In the genomic region with DNA sequence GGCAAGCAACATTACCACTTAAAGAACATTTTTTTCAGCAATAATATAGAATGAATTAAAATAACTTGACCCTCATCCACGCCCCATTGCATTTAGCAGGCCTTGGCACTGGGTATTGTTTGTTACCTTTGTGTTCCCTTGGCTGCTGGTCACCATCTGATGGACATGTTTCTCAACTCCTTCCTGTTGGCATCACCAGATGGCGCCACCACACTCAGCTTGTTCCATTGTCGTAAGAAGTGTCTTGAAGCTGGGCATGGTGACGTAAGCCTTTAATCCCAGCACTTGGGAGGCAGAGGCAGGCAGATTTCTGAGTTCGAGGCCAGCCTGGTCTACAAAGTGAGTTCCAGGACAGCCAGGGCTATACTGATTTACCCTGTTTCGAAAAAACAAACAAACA, we compare ENCODE assay signal across 8 mouse cellular contexts. TPM values are rescaled to one million over a fixed set of nuclear protein-coding genes. Genes with fewer than 3 reads are reported as not detected.
DNase-seq lines count a peak whose midpoint lies in the region; ATAC-seq lines count a peak whose summit lies in the region.

No protein-coding gene starts in this region.

- DNase-seq in cerebellum, postnatal 10 days: peak; percentile 34
- DNase-seq in cerebellum, postnatal 36 days: no peak
- DNase-seq in lung, adult 18-20 months: peak; percentile 12 to 24
- DNase-seq in lung, postnatal 4 days: no peak
- DNase-seq in embryo, embryonic 10 days (ENCODE audit: low spot score): peak; percentile 35
- peak; percentile 22 for DNase-seq in naive thymus-derived CD4-positive, alpha-beta T cell, adult 2 months (ENCODE audit: low read depth)
- DNase-seq in urinary bladder, postnatal 10 days (ENCODE audit: low spot score): no peak

- ATAC-seq in megakaryocyte-erythroid progenitor cell, adult 5-6 weeks (replicated peaks; ENCODE audit: low FRiP score, low TSS enrichment, poor library complexity, severe bottlenecking): no peak

RNA-seq across cellular contexts. Expression of gene Rdh19, which starts 24.3 kb away (rescaled TPM):
- total RNA-seq in megakaryocyte-erythroid progenitor cell, adult 5-6 weeks (2014; fragmentation: Nextera tagmentation): not detected in 2 replicates
- total RNA-seq in megakaryocyte-erythroid progenitor cell, adult 5-6 weeks (2017): not detected in 2 replicates

RNA-seq across cellular contexts. Expression of gene Rdh16, which starts 24.4 kb away (rescaled TPM):
- total RNA-seq in megakaryocyte-erythroid progenitor cell, adult 5-6 weeks (2014; fragmentation: Nextera tagmentation): not detected in 2 replicates
- total RNA-seq in megakaryocyte-erythroid progenitor cell, adult 5-6 weeks (2017): not detected in 2 replicates

RNA-seq across cellular contexts. Expression of gene Rdh16f2, which starts 40.9 kb away (rescaled TPM):
- not detected in 2 replicates for total RNA-seq in megakaryocyte-erythroid progenitor cell, adult 5-6 weeks (2014; fragmentation: Nextera tagmentation)
- total RNA-seq in megakaryocyte-erythroid progenitor cell, adult 5-6 weeks (2017): not detected in 2 replicates

RNA-seq across cellular contexts. Expression of gene Rdh9, which starts 49.2 kb away (rescaled TPM):
- total RNA-seq in megakaryocyte-erythroid progenitor cell, adult 5-6 weeks (2014; fragmentation: Nextera tagmentation): 0.79 TPM in 1 of 2 replicates, not detected in the other
- total RNA-seq in megakaryocyte-erythroid progenitor cell, adult 5-6 weeks (2017): 0.76 TPM in 1 of 2 replicates, not detected in the other

Comparison
In these comparisons a context has a peak if more than half of its experiments do, and no peak if none do; other contexts are left out.
1. DNase-seq: peak in cerebellum, postnatal 10 days (2 of 2), lung, adult 18-20 months (2 of 2), embryo, embryonic 10 days (single experiment) and naive thymus-derived CD4-positive, alpha-beta T cell, adult 2 months (single experiment); none in cerebellum, postnatal 36 days (0 of 2), lung, postnatal 4 days (0 of 2) and urinary bladder, postnatal 10 days (single experiment).